Mouse (Mus musculus): ENCODE measurements around the gene Retn. TPM values are rescaled to one million over a fixed set of nuclear protein-coding genes. Genes with fewer than 3 reads are reported as not detected.

The Retn gene
- polyA plus RNA-seq, 1 experiment from 2014 or later, result not detected

- Histone ChIP-seq H3K9ac (replicated peaks) (no peak overlapping the region), H3K4me3 (ENCODE audit: low read depth, low read length) (no peak overlapping the region), H3K36me3 (replicated peaks; ENCODE audit: insufficient read depth, low read length) (peaks cover 22% of the 10 kb centered on the region), H3K4me2 (ENCODE audit: low read depth, low read length) (no peak overlapping the region), H3K27ac (ENCODE audit: low read depth) (no peak overlapping the region), H3K27me3 (ENCODE audit: insufficient read depth, low read length) (no peaks in the 10 kb centered on the region), H3K9me3 (ENCODE audit: low read length) (no peaks in the 10 kb centered on the region), H3K4me1 (ENCODE audit: insufficient read depth) (peaks cover 16% of the 10 kb centered on the region)
- WGBS (ENCODE audit: insufficient replicate concordance), result 76% methylated on average over 5 of the region's 5 CpGs
- no peak for TF ChIP-seq EP300 (IDR thresholded peaks at IDR 0.05; ENCODE audit: low read depth)
- no peak for TF ChIP-seq CTCF (IDR thresholded peaks at IDR 0.05; ENCODE audit: low read depth)
- DNase-seq (no peak), ATAC-seq (no peak)
Observed at GRCm38 (mm10) chr8:3679656-3680055, 24.1 kb downstream of the Retn start.

DNA sequence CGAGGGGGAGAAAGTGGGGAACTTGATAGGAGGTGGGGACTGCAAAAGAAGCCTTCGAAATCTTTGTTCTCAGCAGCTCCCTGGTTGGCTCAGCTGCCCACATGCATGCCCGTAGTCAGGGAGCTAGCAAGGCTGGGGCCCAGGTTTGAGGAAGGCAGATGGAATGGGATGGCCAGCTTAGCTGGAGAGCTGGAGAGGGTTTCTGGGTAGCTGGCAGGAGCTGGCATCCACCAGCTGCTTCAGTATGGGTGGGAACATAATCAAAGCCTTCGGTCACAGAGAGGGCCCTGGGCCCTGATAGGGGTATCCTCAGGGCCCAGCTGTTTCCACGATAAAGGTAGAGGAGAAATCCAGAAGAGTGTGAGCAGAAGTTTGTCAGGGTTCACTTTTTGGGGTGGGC lies 26.9 kb downstream of the Retn start:
- ATAC-seq, result no peak
- H3K4me3 ChIP-seq (ENCODE audit: low read depth, low read length), result no peak overlapping the region
- no peak overlapping the region for H3K9ac ChIP-seq (replicated peaks)
- no peak for TF ChIP-seq EP300 (IDR thresholded peaks at IDR 0.05; ENCODE audit: low read depth)
- no peak for TF ChIP-seq CTCF (IDR thresholded peaks at IDR 0.05; ENCODE audit: low read depth)
- DNase-seq, result no peak
- H3K27ac ChIP-seq (ENCODE audit: low read depth), result no peak overlapping the region
- H3K27me3 ChIP-seq (ENCODE audit: insufficient read depth, low read length), result no peaks in the 10 kb centered on the region
- H3K4me2 ChIP-seq (ENCODE audit: low read depth, low read length), result no peak overlapping the region
- H3K4me1 ChIP-seq (ENCODE audit: insufficient read depth), result peaks cover 7% of the 10 kb centered on the region
- no peaks in the 10 kb centered on the region for H3K9me3 ChIP-seq (ENCODE audit: low read length)
- peaks cover 22% of the 10 kb centered on the region for H3K36me3 ChIP-seq (replicated peaks; ENCODE audit: insufficient read depth, low read length)
- 71% methylated on average over 5 of the region's 5 CpGs for WGBS (ENCODE audit: insufficient replicate concordance)

- Histone ChIP-seq H3K27ac (ENCODE audit: low read depth) (no peak overlapping the region), H3K36me3 (replicated peaks; ENCODE audit: insufficient read depth, low read length) (peaks cover 22% of the 10 kb centered on the region), H3K9me3 (ENCODE audit: low read length) (no peaks in the 10 kb centered on the region), H3K4me1 (ENCODE audit: insufficient read depth) (no peaks in the 10 kb centered on the region), H3K27me3 (ENCODE audit: insufficient read depth, low read length) (no peaks in the 10 kb centered on the region), H3K9ac (replicated peaks) (no peak overlapping the region), H3K4me3 (ENCODE audit: low read depth, low read length) (no peak overlapping the region), H3K4me2 (ENCODE audit: low read depth, low read length) (no peak overlapping the region)
- WGBS (ENCODE audit: insufficient replicate concordance), result 63% methylated on average over 6 of the region's 6 CpGs
- ATAC-seq, result no peak
- TF ChIP-seq CTCF (IDR thresholded peaks at IDR 0.05; ENCODE audit: low read depth), result no peak
- no peak for DNase-seq
Observed at GRCm38 (mm10) chr8:3683408-3684176, 28.0 kb downstream of the Retn start.

DNA sequence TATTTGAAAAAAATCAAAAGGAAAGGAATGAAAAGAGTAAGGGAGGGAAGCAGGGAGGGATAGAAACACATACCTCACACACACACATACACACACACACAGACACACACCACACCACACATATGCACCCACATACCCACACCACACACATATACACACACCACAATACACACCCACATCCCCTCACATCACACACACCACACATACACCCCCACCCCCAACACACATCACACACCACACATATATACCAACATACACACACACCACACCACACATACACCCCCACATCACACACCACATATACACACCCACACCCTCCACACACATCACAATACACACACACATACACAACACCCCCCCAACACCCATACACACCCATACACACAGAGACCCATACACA lies 29.0 kb downstream of the Retn start:
- ATAC-seq (no peak), DNase-seq (no peak)
- Histone ChIP-seq H3K36me3 (replicated peaks; ENCODE audit: insufficient read depth, low read length) (peaks cover 13% of the 10 kb centered on the region), H3K9me3 (ENCODE audit: low read length) (no peaks in the 10 kb centered on the region), H3K27me3 (ENCODE audit: insufficient read depth, low read length) (no peaks in the 10 kb centered on the region), H3K4me3 (ENCODE audit: low read depth, low read length) (no peak overlapping the region), H3K4me1 (ENCODE audit: insufficient read depth) (no peaks in the 10 kb centered on the region), H3K9ac (replicated peaks) (no peak overlapping the region), H3K27ac (ENCODE audit: low read depth) (no peak overlapping the region), H3K4me2 (ENCODE audit: low read depth, low read length) (no peak overlapping the region)
- TF ChIP-seq EP300 (IDR thresholded peaks at IDR 0.05; ENCODE audit: low read depth), result no peak
- TF ChIP-seq CTCF (IDR thresholded peaks at IDR 0.05; ENCODE audit: low read depth), result no peak

GRCm38 (mm10) chr8:3685422-3685821 lies 29.9 kb downstream of the Retn start:
- Histone ChIP-seq H3K36me3 (replicated peaks; ENCODE audit: insufficient read depth, low read length) (peaks cover 4% of the 10 kb centered on the region), H3K4me1 (ENCODE audit: insufficient read depth) (no peaks in the 10 kb centered on the region), H3K9me3 (ENCODE audit: low read length) (no peaks in the 10 kb centered on the region), H3K9ac (replicated peaks) (no peak overlapping the region), H3K4me2 (ENCODE audit: low read depth, low read length) (no peak overlapping the region), H3K27ac (ENCODE audit: low read depth) (no peak overlapping the region), H3K4me3 (ENCODE audit: low read depth, low read length) (no peak overlapping the region), H3K27me3 (ENCODE audit: insufficient read depth, low read length) (no peaks in the 10 kb centered on the region)
- TF ChIP-seq CTCF (IDR thresholded peaks at IDR 0.05; ENCODE audit: low read depth) (no peak), EP300 (IDR thresholded peaks at IDR 0.05; ENCODE audit: low read depth) (no peak)
- DNase-seq (no peak), ATAC-seq (no peak)
- WGBS (ENCODE audit: insufficient replicate concordance), result 55% methylated on average over 5 of the region's 5 CpGs

DNA sequence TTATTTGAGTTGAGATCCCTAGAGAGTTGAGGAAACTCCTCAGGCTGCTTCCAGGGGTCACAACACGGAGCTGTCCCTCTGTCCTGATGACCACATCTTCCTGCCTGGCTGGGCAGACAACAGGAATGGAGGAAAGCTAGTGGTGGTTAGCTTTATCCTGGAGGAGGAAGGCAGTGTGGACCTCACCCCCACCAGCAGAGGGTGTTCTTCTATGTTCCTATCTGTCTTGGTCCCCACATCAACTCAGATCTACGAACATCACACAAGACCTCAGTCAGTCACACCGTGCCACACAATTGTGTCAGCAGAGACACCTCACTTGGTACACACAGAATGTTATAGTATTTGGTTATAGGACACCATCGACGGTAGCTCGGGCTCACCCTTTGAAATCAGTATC lies 32.0 kb downstream of the Retn start:
- Histone ChIP-seq H3K4me1 (ENCODE audit: insufficient read depth) (no peaks in the 10 kb centered on the region), H3K27me3 (ENCODE audit: insufficient read depth, low read length) (no peaks in the 10 kb centered on the region), H3K4me3 (ENCODE audit: low read depth, low read length) (no peak overlapping the region), H3K9ac (replicated peaks) (no peak overlapping the region), H3K9me3 (ENCODE audit: low read length) (no peaks in the 10 kb centered on the region), H3K36me3 (replicated peaks; ENCODE audit: insufficient read depth, low read length) (no peaks in the 10 kb centered on the region), H3K27ac (ENCODE audit: low read depth) (no peak overlapping the region), H3K4me2 (ENCODE audit: low read depth, low read length) (no peak overlapping the region)
- TF ChIP-seq CTCF (IDR thresholded peaks at IDR 0.05; ENCODE audit: low read depth) (peak; percentile 38), EP300 (IDR thresholded peaks at IDR 0.05; ENCODE audit: low read depth) (no peak)
- ATAC-seq, result no peak
- WGBS (ENCODE audit: insufficient replicate concordance), result 61% methylated on average over 6 of the region's 6 CpGs
- DNase-seq, result no peak
